Mouse (Mus musculus): Measurements from ENCODE around the gene Gstt4. TPM values are rescaled to one million over a fixed set of nuclear protein-coding genes. Genes with fewer than 3 reads are reported as not detected.

Gstt4 gene
- polyA plus RNA-seq, 1 experiment from 2014 or later = not detected

DNA sequence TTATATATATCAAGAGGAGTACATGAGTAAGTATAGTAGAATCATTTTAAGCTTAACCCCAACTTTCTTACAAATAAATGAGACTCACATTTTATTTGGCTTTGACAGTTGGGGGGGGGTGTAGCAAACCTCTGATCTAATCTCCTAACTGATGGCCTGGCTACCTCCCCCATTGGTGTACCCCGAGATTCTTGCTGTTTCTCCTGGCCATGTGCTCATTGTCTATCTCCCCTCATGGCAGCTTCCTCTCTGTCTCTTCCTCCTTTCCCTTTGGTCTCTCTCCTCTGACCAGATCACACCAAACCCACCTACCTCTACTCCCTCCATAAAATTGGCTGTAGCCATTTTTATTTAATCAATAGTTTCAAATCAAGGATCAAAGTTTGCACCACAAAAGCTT is 1.4 kb upstream of the Gstt4 start:
- no peaks in the 10 kb centered on the region for H3K27me3 ChIP-seq (ENCODE audit: control insufficient read depth, insufficient read depth, low read length)
- WGBS = 76% methylated on average over 1 of the region's 1 CpGs
- no peak overlapping the region for H3K4me2 ChIP-seq (replicated peaks; ENCODE audit: low read depth, low read length)
- H3K27ac ChIP-seq (ENCODE audit: low read length) = no peak overlapping the region
- ATAC-seq (ENCODE audit: insufficient number of reproducible peaks, insufficient read depth, low FRiP score, low read depth) = no peak
- no peak overlapping the region for H3K9ac ChIP-seq (replicated peaks; ENCODE audit: low read depth, low read length)
- 0 out of 2 replicates have a peak, but pooled peaks cover 5% of the 10 kb centered on the region for H3K4me1 ChIP-seq (ENCODE audit: control insufficient read depth, insufficient read depth, low read length)
- no peak overlapping the region for H3K4me3 ChIP-seq (ENCODE audit: low read depth, low read length)
- H3K9me3 ChIP-seq (ENCODE audit: control insufficient read depth, low read depth, low read length) = no peaks in the 10 kb centered on the region
- H3K36me3 ChIP-seq (ENCODE audit: control insufficient read depth, insufficient read depth, low read length) = no peaks in the 10 kb centered on the region

- Histone ChIP-seq H3K4me1 (ENCODE audit: control insufficient read depth, insufficient read depth, low read length) (no peaks in the 10 kb centered on the region), H3K27me3 (ENCODE audit: control insufficient read depth, insufficient read depth, low read length) (no peaks in the 10 kb centered on the region), H3K4me3 (ENCODE audit: low read depth, low read length) (no peak overlapping the region), H3K9ac (replicated peaks; ENCODE audit: low read depth, low read length) (no peak overlapping the region), H3K9me3 (ENCODE audit: control insufficient read depth, low read depth, low read length) (no peaks in the 10 kb centered on the region), H3K36me3 (ENCODE audit: control insufficient read depth, insufficient read depth, low read length) (no peaks in the 10 kb centered on the region), H3K27ac (ENCODE audit: low read length) (no peak overlapping the region), H3K4me2 (replicated peaks; ENCODE audit: low read depth, low read length) (no peak overlapping the region)
- no peak for ATAC-seq (ENCODE audit: insufficient number of reproducible peaks, insufficient read depth, low FRiP score, low read depth)
- WGBS = 85% methylated on average over 5 of the region's 5 CpGs
These were observed 2.5 kb downstream of the Gstt4 start for GRCm38 (mm10) chr10:75819882-75820281.

GRCm38 (mm10) chr10:75818641-75819040 is 3.7 kb downstream of the Gstt4 start:
- no peak overlapping the region for H3K4me3 ChIP-seq (ENCODE audit: low read depth, low read length)
- WGBS = 52% methylated on average over 10 of the region's 10 CpGs
- H3K27me3 ChIP-seq (ENCODE audit: control insufficient read depth, insufficient read depth, low read length) = no peaks in the 10 kb centered on the region
- no peak for ATAC-seq (ENCODE audit: insufficient number of reproducible peaks, insufficient read depth, low FRiP score, low read depth)
- H3K4me1 ChIP-seq (ENCODE audit: control insufficient read depth, insufficient read depth, low read length) = no peaks in the 10 kb centered on the region
- H3K36me3 ChIP-seq (ENCODE audit: control insufficient read depth, insufficient read depth, low read length) = no peaks in the 10 kb centered on the region
- no peak overlapping the region for H3K9ac ChIP-seq (replicated peaks; ENCODE audit: low read depth, low read length)
- no peak overlapping the region for H3K4me2 ChIP-seq (replicated peaks; ENCODE audit: low read depth, low read length)
- no peaks in the 10 kb centered on the region for H3K9me3 ChIP-seq (ENCODE audit: control insufficient read depth, low read depth, low read length)
- no peak overlapping the region for H3K27ac ChIP-seq (ENCODE audit: low read length)

DNA sequence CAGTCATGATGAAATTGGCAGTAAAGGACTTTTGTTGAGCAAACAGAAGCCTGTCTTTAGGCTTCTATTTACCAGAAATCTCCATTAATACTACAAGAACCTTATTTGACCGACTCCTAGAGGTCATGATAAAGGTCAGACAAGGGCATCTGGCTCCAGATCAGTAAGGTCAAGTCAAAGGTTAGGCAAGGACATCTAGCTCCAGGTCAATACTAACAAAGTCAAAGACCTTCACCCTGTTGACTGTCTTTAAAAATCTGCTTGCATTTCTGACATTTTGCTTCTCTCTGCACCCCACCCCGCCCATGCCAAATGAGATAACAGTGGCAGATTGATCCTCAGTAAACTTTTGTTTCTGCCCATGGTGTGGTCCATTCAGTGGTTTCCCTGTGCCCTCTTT is 18.1 kb downstream of the Gstt4 start:
- 48% methylated on average over 2 of the region's 2 CpGs for WGBS
- Histone ChIP-seq H3K27ac (ENCODE audit: low read length) (no peak overlapping the region), H3K4me3 (ENCODE audit: low read depth, low read length) (no peak overlapping the region)

DNA sequence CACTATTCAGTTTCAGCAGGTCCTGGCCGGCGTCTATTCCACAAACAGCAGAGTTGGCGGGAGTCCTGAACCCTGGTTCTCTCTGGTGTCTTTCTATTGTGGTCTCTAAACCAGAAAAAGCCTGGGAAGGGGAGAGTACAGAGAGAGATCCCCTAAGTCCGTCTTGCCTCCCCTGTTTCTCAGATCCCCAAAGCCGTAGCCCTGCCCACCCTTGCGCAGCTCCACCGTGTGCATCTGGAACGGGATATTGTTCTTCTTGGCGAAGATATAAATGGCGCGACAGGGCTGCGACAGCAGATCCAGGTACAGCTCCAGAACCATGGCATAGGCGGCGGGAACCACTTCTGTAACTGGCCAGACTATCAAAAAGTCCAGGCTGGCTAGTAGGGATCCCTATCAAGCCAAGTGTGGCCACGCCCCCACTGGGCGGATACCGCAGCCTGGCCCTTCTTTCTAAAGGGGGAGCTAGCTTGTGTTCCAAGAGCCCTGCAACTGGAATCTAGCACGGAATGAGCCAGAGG is 24.1 kb downstream of the Gstt4 start, which contains the start of gene Gstt1:
TSS of gene Gstt1 (minus strand) at position 409 of the 521 bp plus-strand sequence.
- Histone ChIP-seq H3K4me3 (ENCODE audit: low read depth, low read length) (peak within 1 kb of the TSS; percentile 43), H3K9ac (replicated peaks; ENCODE audit: low read depth, low read length) (peak within 1 kb of the TSS; percentile 11), H3K4me2 (replicated peaks; ENCODE audit: low read depth, low read length) (peak within 1 kb of the TSS; percentile 80), H3K27ac (ENCODE audit: low read length) (no peak within 1 kb of the TSS), H3K9me3 (ENCODE audit: control insufficient read depth, low read depth, low read length) (no peaks in the 10 kb centered on the region), H3K36me3 (ENCODE audit: control insufficient read depth, insufficient read depth, low read length) (no peaks in the 10 kb centered on the region), H3K27me3 (ENCODE audit: control insufficient read depth, insufficient read depth, low read length) (no peaks in the 10 kb centered on the region), H3K4me1 (ENCODE audit: control insufficient read depth, insufficient read depth, low read length) (peaks cover 3% of the 10 kb centered on the region; the same call in 1 of the 2 replicates)
- WGBS = 2% methylated on average over 18 of the region's 18 CpGs
- peak; percentile 11; the same call in 1 of the 2 replicates for ATAC-seq (ENCODE audit: insufficient number of reproducible peaks, insufficient read depth, low FRiP score, low read depth)

More for the DNA sequence above, 18.1 kb downstream of the Gstt4 start:
- H3K4me2 ChIP-seq (replicated peaks; ENCODE audit: low read depth, low read length) = no peak overlapping the region
- H3K27me3 ChIP-seq (ENCODE audit: control insufficient read depth, insufficient read depth, low read length) = no peaks in the 10 kb centered on the region
- H3K9ac ChIP-seq (replicated peaks; ENCODE audit: low read depth, low read length) = no peak overlapping the region
- no peak for ATAC-seq (ENCODE audit: insufficient number of reproducible peaks, insufficient read depth, low FRiP score, low read depth)
- no peaks in the 10 kb centered on the region for H3K36me3 ChIP-seq (ENCODE audit: control insufficient read depth, insufficient read depth, low read length)
- H3K9me3 ChIP-seq (ENCODE audit: control insufficient read depth, low read depth, low read length) = no peaks in the 10 kb centered on the region
- no peaks in the 10 kb centered on the region for H3K4me1 ChIP-seq (ENCODE audit: control insufficient read depth, insufficient read depth, low read length)

- H3K9ac ChIP-seq (replicated peaks; ENCODE audit: low read depth, low read length) = peak overlapping the region; percentile 11
- no peaks in the 10 kb centered on the region for H3K9me3 ChIP-seq (ENCODE audit: control insufficient read depth, low read depth, low read length)
- H3K4me2 ChIP-seq (replicated peaks; ENCODE audit: low read depth, low read length) = peak overlapping the region; percentile 80
- 3% methylated on average over 12 of the region's 12 CpGs for WGBS
- peak overlapping the region; percentile 43 for H3K4me3 ChIP-seq (ENCODE audit: low read depth, low read length)
- ATAC-seq (ENCODE audit: insufficient number of reproducible peaks, insufficient read depth, low FRiP score, low read depth) = peak; percentile 48
- peaks cover 3% of the 10 kb centered on the region; the same call in 1 of the 2 replicates for H3K4me1 ChIP-seq (ENCODE audit: control insufficient read depth, insufficient read depth, low read length)
- H3K27ac ChIP-seq (ENCODE audit: low read length) = no peak overlapping the region
- H3K27me3 ChIP-seq (ENCODE audit: control insufficient read depth, insufficient read depth, low read length) = no peaks in the 10 kb centered on the region
- H3K36me3 ChIP-seq (ENCODE audit: control insufficient read depth, insufficient read depth, low read length) = no peaks in the 10 kb centered on the region
These were observed 24.6 kb downstream of the Gstt4 start for GRCm38 (mm10) chr10:75797619-75798175.

- Histone ChIP-seq H3K4me3 (ENCODE audit: low read depth, low read length) (peak overlapping the region; percentile 43; the same call in 1 of the 2 replicates), H3K9ac (replicated peaks; ENCODE audit: low read depth, low read length) (no peak overlapping the region), H3K4me2 (replicated peaks; ENCODE audit: low read depth, low read length) (peak overlapping the region; percentile 80), H3K9me3 (ENCODE audit: control insufficient read depth, low read depth, low read length) (no peaks in the 10 kb centered on the region), H3K27me3 (ENCODE audit: control insufficient read depth, insufficient read depth, low read length) (no peaks in the 10 kb centered on the region), H3K27ac (ENCODE audit: low read length) (no peak overlapping the region), H3K4me1 (ENCODE audit: control insufficient read depth, insufficient read depth, low read length) (peaks cover 3% of the 10 kb centered on the region; the same call in 1 of the 2 replicates), H3K36me3 (ENCODE audit: control insufficient read depth, insufficient read depth, low read length) (no peaks in the 10 kb centered on the region)
- no peak for ATAC-seq (ENCODE audit: insufficient number of reproducible peaks, insufficient read depth, low FRiP score, low read depth)
- 48% methylated on average over 11 of the region's 11 CpGs for WGBS
These were observed 25.4 kb downstream of the Gstt4 start for GRCm38 (mm10) chr10:75796731-75797516.

DNA sequence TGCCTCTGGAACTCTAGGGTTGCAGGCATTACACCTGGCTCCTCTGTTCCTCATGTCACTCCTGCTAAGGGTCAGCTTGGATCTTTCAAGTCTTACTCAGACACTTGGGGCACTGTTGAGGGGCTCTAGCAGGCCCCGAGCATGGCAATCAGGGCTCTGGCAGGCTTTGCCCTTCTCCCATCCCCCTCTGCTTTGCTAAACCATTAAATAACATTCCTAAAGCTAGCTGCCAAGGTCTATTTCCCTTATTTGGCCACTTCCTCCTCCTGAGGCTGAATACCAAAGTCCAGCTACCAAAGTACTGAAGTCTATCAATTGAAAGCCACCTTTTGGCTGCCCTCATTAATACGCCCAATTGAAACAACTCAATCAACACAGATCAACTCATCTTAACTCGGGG is 27.5 kb downstream of the Gstt4 start:
- H3K27me3 ChIP-seq (ENCODE audit: control insufficient read depth, insufficient read depth, low read length) = no peaks in the 10 kb centered on the region
- H3K4me3 ChIP-seq (ENCODE audit: low read depth, low read length) = no peak overlapping the region
- no peaks in the 10 kb centered on the region for H3K9me3 ChIP-seq (ENCODE audit: control insufficient read depth, low read depth, low read length)
- peaks cover 7% of the 10 kb centered on the region; the same call in 1 of the 2 replicates for H3K4me1 ChIP-seq (ENCODE audit: control insufficient read depth, insufficient read depth, low read length)
- 28% methylated on average over 3 of the region's 3 CpGs for WGBS
- no peaks in the 10 kb centered on the region for H3K36me3 ChIP-seq (ENCODE audit: control insufficient read depth, insufficient read depth, low read length)
- H3K4me2 ChIP-seq (replicated peaks; ENCODE audit: low read depth, low read length) = no peak overlapping the region
- no peak overlapping the region for H3K27ac ChIP-seq (ENCODE audit: low read length)
- no peak for ATAC-seq (ENCODE audit: insufficient number of reproducible peaks, insufficient read depth, low FRiP score, low read depth)
- H3K9ac ChIP-seq (replicated peaks; ENCODE audit: low read depth, low read length) = no peak overlapping the region

Data from stomach, embryonic 14.5 days (tissue).